Mouse (Mus musculus) limb, embryonic 14.5 days (tissue): ENCODE measurements around the gene Laptm4a. TPM values are rescaled to one million over a fixed set of nuclear protein-coding genes. Genes with fewer than 3 reads are reported as not detected.

ENCODE experiments used
- ATAC-seq: fragments of 200-750 bp; cut with Nextera tagmentation; 2 replicates; pipeline ENCODE4 v1.8.0; 2017; ENCODE audit warnings: low read depth, moderate number of reproducible peaks, moderate TSS enrichment; ENCODE audit not compliant: low FRiP score
- DNase-seq: peaks from one replicate; pipeline ENCODE4 v3.0.0-alpha.2; 2015; ENCODE audit warnings: low spot score
- H3K27ac ChIP-seq: fragments of 300-500 bp; sonication (generic); replicated peaks from 2 replicates; pipeline ENCODE4 v1.5.1; 2014; ENCODE audit warnings: low read depth, mild to moderate bottlenecking, low read length, moderate library complexity, mixed read lengths
- H3K27me3 ChIP-seq: fragments of 300-500 bp; sonication (generic); 2 replicates; pipeline ENCODE4 v1.6.1; 2014; ENCODE audit warnings: low read length, mixed read lengths; ENCODE audit not compliant: control insufficient read depth, insufficient read depth
- H3K36me3 ChIP-seq: fragments of 300-500 bp; sonication (generic); 2 replicates; pipeline ENCODE4 v1.6.1; 2014; ENCODE audit warnings: mild to moderate bottlenecking, low read length, moderate library complexity, mixed read lengths; ENCODE audit not compliant: control insufficient read depth, insufficient read depth
- H3K4me1 ChIP-seq: fragments of 300-500 bp; sonication (generic); 2 replicates; pipeline ENCODE4 v1.6.1; 2014; ENCODE audit warnings: antibody characterized with exemption, low read length, mixed read lengths; ENCODE audit not compliant: control insufficient read depth, insufficient read depth
- H3K4me2 ChIP-seq: fragments of 300-500 bp; sonication (generic); replicated peaks from 2 replicates; pipeline ENCODE4 v1.6.1; 2014; ENCODE audit warnings: low read depth, mild to moderate bottlenecking, low read length, moderate library complexity; ENCODE audit not compliant: severe bottlenecking
- H3K4me3 ChIP-seq: fragments of 300-500 bp; sonication (generic); replicated peaks from 2 replicates; pipeline ENCODE4 v1.5.1; 2014; ENCODE audit warnings: low read length
- H3K9ac ChIP-seq: fragments of 300-500 bp; sonication (generic); 2 replicates; pipeline ENCODE4 v1.6.1; 2014; ENCODE audit warnings: mild to moderate bottlenecking, low read depth, low read length, moderate library complexity; ENCODE audit not compliant: severe bottlenecking
- H3K9me3 ChIP-seq: fragments of 300-500 bp; sonication (generic); 2 replicates; pipeline ENCODE4 v1.6.1; 2016; ENCODE audit warnings: low read length; ENCODE audit not compliant: control insufficient read depth
- POLR2A ChIP-seq: fragments of 200-500 bp; IDR thresholded peaks from 2 replicates; pipeline ENCODE4 v1.8.0; 2012; ENCODE audit warnings: inconsistent platforms, mild to moderate bottlenecking, moderate library complexity, borderline replicate concordance; ENCODE audit not compliant: insufficient read depth, insufficient read length; ENCODE audit errors: extremely low read depth
- WGBS: fragments of 180-500 bp; shearing (Covaris S2); extraction: QIAGEN DNeasy Blood & Tissue Kit; methylation state at CpG from one replicate; pipeline ENCODE4 v1.1.7; 2014; 5-methylcytosine and 5-hydroxymethylcytosine counted together
- polyA plus RNA-seq, 2 experiments: library from polyadenylated mRNA; depleted of rRNA in 1 of 2; stranded (reverse) in 1 of 2; unstranded in 1 of 2; fragments of >200 nt; fragmentation: Nextera tagmentation in 1 of 2; extraction: Ambion mirVana in 1 of 2; gene quantifications; 2 replicates each; pipeline versions ENCODE4 v1.2.1 to v1.2.3; 2012 to 2014

The Laptm4a gene
- polyA plus RNA-seq (2012; rRNA removed) = 619 and 677 TPM in 2 replicates
- 358 and 364 TPM in 2 replicates for polyA plus RNA-seq (2014; fragmentation: Nextera tagmentation; extraction: Ambion mirVana)

DNA sequence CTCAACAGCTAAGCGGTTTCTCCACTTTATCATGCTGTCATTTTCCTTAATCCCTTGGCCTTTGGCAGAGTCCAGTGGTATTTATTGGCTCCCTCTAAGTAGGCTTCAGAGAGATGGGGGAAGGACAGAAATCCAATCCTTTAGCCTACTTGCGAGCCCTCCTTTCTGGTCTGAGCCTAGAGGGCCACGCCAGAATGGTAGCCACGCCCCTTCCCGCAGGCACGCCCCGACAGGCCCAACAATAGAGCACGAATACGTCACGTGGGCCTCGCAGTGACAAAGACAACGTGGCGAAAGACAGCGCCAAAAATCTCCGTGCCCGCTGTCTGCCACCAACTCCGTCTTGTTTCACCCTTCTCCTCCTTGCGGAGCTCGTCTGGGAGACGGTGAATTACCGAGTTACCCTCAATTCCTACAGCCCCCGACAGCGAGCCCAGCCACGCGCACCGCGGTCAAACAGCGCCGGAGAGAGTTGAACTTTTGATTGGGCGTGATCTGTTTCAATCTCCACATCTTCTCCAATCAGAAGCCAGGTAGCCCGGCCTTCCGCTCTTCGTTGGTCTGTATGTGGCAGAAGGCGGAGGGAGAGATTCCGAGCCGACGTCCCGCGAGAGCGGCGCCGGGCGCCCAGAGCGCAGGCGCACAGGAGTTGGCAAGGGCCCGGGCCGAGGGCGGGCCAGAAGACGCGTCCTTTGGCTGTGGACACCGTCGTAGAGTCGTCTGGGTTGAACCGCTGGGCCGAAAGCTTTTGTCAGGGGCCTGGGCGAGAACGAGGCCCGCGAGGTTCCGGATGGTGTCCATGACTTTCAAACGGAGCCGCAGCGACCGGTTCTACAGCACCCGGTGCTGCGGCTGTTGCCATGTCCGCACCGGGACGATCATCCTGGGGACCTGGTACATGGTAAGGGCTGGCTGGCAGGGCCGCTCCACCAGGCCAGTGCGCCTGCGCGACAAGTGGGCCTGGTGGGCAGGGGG is at the start of gene Laptm4a:
TSS of gene Laptm4a (plus strand) at position 271 of the 975 bp plus-strand sequence.
- peaks cover 18% of the 10 kb centered on the region; the same call in 1 of the 2 replicates for H3K36me3 ChIP-seq
- peak within 1 kb of the TSS; percentile 99 for H3K27ac ChIP-seq
- under 1% methylated on average over 67 of the region's 73 CpGs for WGBS
- peak; percentile 98 for ATAC-seq
- peak within 1 kb of the TSS; percentile 89 for H3K4me2 ChIP-seq
- no peaks in the 10 kb centered on the region for H3K9me3 ChIP-seq
- H3K4me1 ChIP-seq = peaks cover 24% of the 10 kb centered on the region
- peak within 1 kb of the TSS; percentile 79 for H3K9ac ChIP-seq
- H3K4me3 ChIP-seq = peak within 1 kb of the TSS; percentile 57
- peak; percentile 99 for DNase-seq
- peak; percentile 91; the same call in 1 of the 2 replicates for TF ChIP-seq POLR2A
- H3K27me3 ChIP-seq = no peaks in the 10 kb centered on the region

DNA sequence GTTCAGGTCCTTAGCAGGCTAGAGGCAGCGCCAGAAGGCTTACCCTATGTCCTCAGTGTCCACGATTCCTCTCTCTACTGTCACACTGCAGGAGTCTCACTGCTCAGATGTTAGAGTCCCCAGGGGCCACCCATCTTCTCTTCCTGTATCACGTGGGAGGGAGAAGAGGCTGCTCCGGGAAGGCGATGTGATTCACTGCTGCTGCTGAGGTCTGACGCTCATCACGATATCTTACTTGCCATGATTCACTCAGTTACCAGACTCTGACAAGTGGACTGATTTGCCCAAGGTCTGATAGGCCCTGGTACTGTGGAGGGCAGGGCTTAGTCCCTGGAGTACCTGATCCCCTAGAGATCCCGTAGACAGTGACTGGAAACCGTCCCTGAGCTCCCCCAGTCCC is 45.9 kb upstream of the Laptm4a start:
- 88% methylated on average over 9 of the region's 9 CpGs for WGBS
- H3K4me1 ChIP-seq = peaks cover 4% of the 10 kb centered on the region; the same call in 1 of the 2 replicates
- ATAC-seq (no peak), DNase-seq (no peak)
- no peaks in the 10 kb centered on the region for H3K9me3 ChIP-seq
- no peaks in the 10 kb centered on the region for H3K27me3 ChIP-seq
- H3K27ac ChIP-seq = no peak overlapping the region
- no peak for TF ChIP-seq POLR2A
- no peaks in the 10 kb centered on the region for H3K36me3 ChIP-seq
- no peak overlapping the region for H3K4me2 ChIP-seq
- no peak overlapping the region for H3K9ac ChIP-seq
- H3K4me3 ChIP-seq = no peak overlapping the region

DNA sequence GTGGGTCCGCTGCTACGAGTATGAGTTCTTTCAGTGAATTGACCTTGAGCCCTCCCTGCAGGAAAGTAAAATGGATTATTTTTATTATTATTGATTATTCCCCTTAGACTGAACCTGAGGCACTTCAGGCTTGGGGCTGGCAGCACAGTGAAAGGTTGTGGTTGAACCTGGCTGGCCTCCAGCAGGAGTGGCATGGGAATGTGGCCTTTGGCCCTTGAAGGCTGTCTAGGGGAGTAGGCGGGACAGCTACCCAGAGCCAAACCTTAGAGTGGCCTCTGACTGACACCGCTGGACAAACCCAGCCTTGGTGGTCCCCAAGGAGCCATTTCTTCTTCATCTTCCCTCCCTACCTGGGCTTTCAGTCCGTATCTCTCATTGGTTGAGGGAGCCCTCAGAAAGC is 44.6 kb upstream of the Laptm4a start:
- Histone ChIP-seq H3K9me3 (no peaks in the 10 kb centered on the region), H3K9ac (no peak overlapping the region), H3K4me2 (no peak overlapping the region), H3K27me3 (no peaks in the 10 kb centered on the region), H3K36me3 (no peaks in the 10 kb centered on the region), H3K4me1 (peaks cover 4% of the 10 kb centered on the region; the same call in 1 of the 2 replicates), H3K4me3 (no peak overlapping the region), H3K27ac (no peak overlapping the region)
- TF ChIP-seq POLR2A = no peak
- DNase-seq = no peak
- no peak for ATAC-seq
- 70% methylated on average over 5 of the region's 5 CpGs for WGBS

DNA sequence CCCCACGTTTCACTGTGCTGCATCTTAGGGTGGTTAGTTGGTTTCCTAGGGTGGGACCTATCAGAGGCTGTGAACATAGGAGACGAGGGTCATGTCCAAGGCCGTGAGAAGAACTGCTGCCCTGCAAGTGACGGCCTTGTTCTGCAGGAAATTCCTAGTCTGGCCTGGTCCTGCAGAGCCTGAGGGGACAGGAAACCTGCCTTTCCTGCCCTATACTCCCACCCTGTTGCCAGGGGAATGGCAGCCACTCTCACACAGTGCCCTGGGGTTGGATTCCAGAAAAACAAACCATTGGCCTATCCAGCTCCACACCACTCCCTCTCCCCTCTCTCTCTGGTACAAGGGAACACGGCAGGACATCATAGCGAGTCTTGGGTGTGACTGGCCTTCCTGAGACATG is 44.1 kb upstream of the Laptm4a start:
- no peak for ATAC-seq
- 72% methylated on average over 6 of the region's 6 CpGs for WGBS
- peaks cover 4% of the 10 kb centered on the region; the same call in 1 of the 2 replicates for H3K4me1 ChIP-seq
- H3K27ac ChIP-seq = no peak overlapping the region
- H3K4me3 ChIP-seq = no peak overlapping the region
- no peaks in the 10 kb centered on the region for H3K27me3 ChIP-seq
- no peaks in the 10 kb centered on the region for H3K9me3 ChIP-seq
- H3K4me2 ChIP-seq = no peak overlapping the region
- no peaks in the 10 kb centered on the region for H3K36me3 ChIP-seq
- no peak overlapping the region for H3K9ac ChIP-seq
- no peak for DNase-seq
- no peak for TF ChIP-seq POLR2A

DNA sequence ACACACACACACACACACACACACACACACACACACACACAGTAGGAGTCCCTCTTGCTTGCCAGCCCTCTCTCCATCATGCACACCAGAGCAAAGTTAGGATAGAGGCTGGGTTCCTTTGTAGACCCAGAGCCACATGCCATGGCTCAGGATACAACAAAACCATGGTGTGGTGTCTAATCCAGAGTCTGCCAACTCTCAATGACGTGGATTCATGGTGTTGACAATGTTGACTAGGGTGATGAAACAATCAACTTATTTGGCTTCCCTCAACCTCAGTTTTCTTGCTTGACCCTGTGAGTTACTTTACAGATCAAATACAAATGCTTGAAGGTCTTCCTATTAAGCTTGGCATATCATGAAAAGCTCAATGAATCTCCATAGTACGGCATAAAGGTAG is 42.7 kb upstream of the Laptm4a start:
- 90% methylated on average over 2 of the region's 2 CpGs for WGBS
- Histone ChIP-seq H3K4me2 (no peak overlapping the region), H3K9ac (no peak overlapping the region), H3K9me3 (no peaks in the 10 kb centered on the region), H3K36me3 (no peaks in the 10 kb centered on the region), H3K4me3 (no peak overlapping the region), H3K27ac (no peak overlapping the region), H3K27me3 (no peaks in the 10 kb centered on the region), H3K4me1 (peaks cover 4% of the 10 kb centered on the region; the same call in 1 of the 2 replicates)
- TF ChIP-seq POLR2A = no peak
- DNase-seq = no peak
- ATAC-seq = no peak
